Comparison of ENCODE assay signal across 8 mouse cellular contexts in genomic region chr19:46522433-46523044, GRCm38 (mm10). TPM values are rescaled to one million over a fixed set of nuclear protein-coding genes. Genes with fewer than 3 reads are reported as not detected.
DNase-seq lines count a peak whose midpoint lies in the region; ATAC-seq and TF ChIP-seq lines count a peak whose summit lies in the region.

No protein-coding gene starts in this region.

- H3K36me3 ChIP-seq in intestine, embryonic 14.5 days (ENCODE audit: control insufficient read depth, insufficient read depth, low read length): no peaks in the 10 kb centered on the region
- no peaks in the 10 kb centered on the region for H3K36me3 ChIP-seq in intestine, postnatal 0 days (ENCODE audit: control insufficient read depth, insufficient read depth)
- no peaks in the 10 kb centered on the region for H3K36me3 ChIP-seq in heart, embryonic 12.5 days
- peaks cover 5% of the 10 kb centered on the region for H3K36me3 ChIP-seq in megakaryocyte, embryonic 14.5 days (replicated peaks; ENCODE audit: low read length)

- peaks cover 53% of the 10 kb centered on the region for H3K4me1 ChIP-seq in intestine, embryonic 14.5 days (replicated peaks; ENCODE audit: control insufficient read depth, insufficient read depth, low read length)
- peaks cover 28% of the 10 kb centered on the region for H3K4me1 ChIP-seq in intestine, postnatal 0 days (replicated peaks; ENCODE audit: control insufficient read depth, insufficient read depth, low read length)
- peaks cover 74% of the 10 kb centered on the region for H3K4me1 ChIP-seq in heart, embryonic 12.5 days (replicated peaks)
- peaks cover 92% of the 10 kb centered on the region for H3K4me1 ChIP-seq in megakaryocyte, embryonic 14.5 days

- H3K9me3 ChIP-seq in intestine, embryonic 14.5 days (ENCODE audit: control insufficient read depth, low read length): no peaks in the 10 kb centered on the region
- no peaks in the 10 kb centered on the region for H3K9me3 ChIP-seq in intestine, postnatal 0 days (ENCODE audit: control insufficient read depth)
- H3K9me3 ChIP-seq in heart, embryonic 12.5 days (replicated peaks): no peaks in the 10 kb centered on the region
- no peaks in the 10 kb centered on the region for H3K9me3 ChIP-seq in megakaryocyte, embryonic 14.5 days

- no peaks in the 10 kb centered on the region for H3K27me3 ChIP-seq in intestine, embryonic 14.5 days (replicated peaks; ENCODE audit: control insufficient read depth, insufficient read depth, low read length)
- no peaks in the 10 kb centered on the region for H3K27me3 ChIP-seq in intestine, postnatal 0 days (replicated peaks; ENCODE audit: control insufficient read depth, insufficient read depth, low read length)
- H3K27me3 ChIP-seq in heart, embryonic 12.5 days (replicated peaks): no peaks in the 10 kb centered on the region
- no peaks in the 10 kb centered on the region for H3K27me3 ChIP-seq in megakaryocyte, embryonic 14.5 days (replicated peaks)

- no peak overlapping the region for H3K4me2 ChIP-seq in intestine, embryonic 14.5 days (ENCODE audit: low read length)
- no peak overlapping the region for H3K4me2 ChIP-seq in intestine, postnatal 0 days (replicated peaks; ENCODE audit: low read depth)
- peak overlapping the region; percentile 68 for H3K4me2 ChIP-seq in heart, embryonic 12.5 days

- ATAC-seq in intestine, embryonic 14.5 days (replicated peaks; ENCODE audit: low FRiP score, low TSS enrichment, low read depth): no peak
- no peak for ATAC-seq in intestine, postnatal 0 days
- no peak for ATAC-seq in heart, embryonic 12.5 days (ENCODE audit: insufficient number of reproducible peaks, low FRiP score)

- no peak overlapping the region for H3K9ac ChIP-seq in intestine, embryonic 14.5 days (ENCODE audit: low read length)
- H3K9ac ChIP-seq in intestine, postnatal 0 days (ENCODE audit: low read depth, low read length): no peak overlapping the region
- H3K9ac ChIP-seq in heart, embryonic 12.5 days: 0 out of 2 replicates have a peak overlapping the region, but pooled peaks have one; percentile 47

- H3K27ac ChIP-seq in intestine, embryonic 14.5 days (ENCODE audit: low read depth): no peak overlapping the region
- no peak overlapping the region for H3K27ac ChIP-seq in intestine, postnatal 0 days (ENCODE audit: low read depth, low read length)
- H3K27ac ChIP-seq in heart, embryonic 12.5 days (ENCODE audit: poor library complexity, severe bottlenecking): peak overlapping the region; percentile 68

- peak; percentile 57 for DNase-seq in intestine, embryonic 14.5 days (ENCODE audit: low spot score)
- peak; percentile 68 for DNase-seq in Muller cell, postnatal 12 days (ENCODE audit: inconsistent ontology term)
- DNase-seq in thymus, postnatal 14 days: no peak
- no peak for DNase-seq in ovary, postnatal 36 days (ENCODE audit: low spot score)
- no peak for DNase-seq in T-cell, adult 2 months (ENCODE audit: low spot score)

- TF ChIP-seq CTCF in intestine, postnatal 0 days (IDR thresholded peaks at IDR 0.05; ENCODE audit: low read depth): no peak

- no peak overlapping the region for H3K4me3 ChIP-seq in intestine, embryonic 14.5 days (ENCODE audit: low read depth, low read length)
- no peak overlapping the region for H3K4me3 ChIP-seq in intestine, postnatal 0 days (ENCODE audit: low read depth, low read length)
- no peak overlapping the region for H3K4me3 ChIP-seq in heart, embryonic 12.5 days
- peak overlapping the region; percentile 86 for H3K4me3 ChIP-seq in megakaryocyte, embryonic 14.5 days (replicated peaks)

- WGBS in intestine, embryonic 14.5 days: 27% methylated on average over 15 of the region's 15 CpGs
- WGBS in intestine, postnatal 0 days: 28% methylated on average over 15 of the region's 15 CpGs
- WGBS in heart, embryonic 12.5 days: 12% methylated on average over 15 of the region's 15 CpGs

RNA-seq across cellular contexts. Expression of gene Trim8, which starts 21.0 kb away (rescaled TPM):
- polyA plus RNA-seq in intestine, embryonic 14.5 days (2014; fragmentation: Nextera tagmentation; extraction: Ambion mirVana): 20.1 and 21.1 TPM in 2 replicates
- polyA plus RNA-seq in intestine, postnatal 0 days (2015; fragmentation: Nextera tagmentation; extraction: Ambion mirVana): 16.7 and 17.1 TPM in 2 replicates
- 24.1 and 24.2 TPM in 2 replicates for polyA plus RNA-seq in heart, embryonic 12.5 days (2016; fragmentation: Nextera tagmentation; extraction: Ambion mirVana)
- polyA plus RNA-seq in megakaryocyte, embryonic 14.5 days (2012; ENCODE audit: insufficient read depth, low replicate concordance): 207 and 435 TPM in 2 replicates

RNA-seq across cellular contexts. Expression of gene Arl3, which starts 50.5 kb away (rescaled TPM):
- polyA plus RNA-seq in intestine, embryonic 14.5 days (2014; fragmentation: Nextera tagmentation; extraction: Ambion mirVana): 64.3 and 73.9 TPM in 2 replicates
- 21.1 and 25.6 TPM in 2 replicates for polyA plus RNA-seq in intestine, postnatal 0 days (2015; fragmentation: Nextera tagmentation; extraction: Ambion mirVana)
- 88.2 and 94.4 TPM in 2 replicates for polyA plus RNA-seq in heart, embryonic 12.5 days (2016; fragmentation: Nextera tagmentation; extraction: Ambion mirVana)
- 5.8 and 22.9 TPM in 2 replicates for polyA plus RNA-seq in megakaryocyte, embryonic 14.5 days (2012; ENCODE audit: insufficient read depth, low replicate concordance)

RNA-seq across cellular contexts. Expression of gene Sfxn2, which starts 50.6 kb away (rescaled TPM):
- polyA plus RNA-seq in intestine, embryonic 14.5 days (2014; fragmentation: Nextera tagmentation; extraction: Ambion mirVana): 18.2 and 19.2 TPM in 2 replicates
- polyA plus RNA-seq in intestine, postnatal 0 days (2015; fragmentation: Nextera tagmentation; extraction: Ambion mirVana): 5.2 and 6.2 TPM in 2 replicates
- 8.1 and 8.9 TPM in 2 replicates for polyA plus RNA-seq in heart, embryonic 12.5 days (2016; fragmentation: Nextera tagmentation; extraction: Ambion mirVana)
- polyA plus RNA-seq in megakaryocyte, embryonic 14.5 days (2012; ENCODE audit: insufficient read depth, low replicate concordance): 0.38 TPM in 1 of 2 replicates, not detected in the other

Comparison
In these comparisons a context has a peak if more than half of its experiments do, and no peak if none do; other contexts are left out.
1. DNase-seq: peak in intestine, embryonic 14.5 days (single experiment) and Muller cell, postnatal 12 days (single experiment); none in thymus, postnatal 14 days (single experiment), ovary, postnatal 36 days (single experiment) and T-cell, adult 2 months (single experiment).